Mouse (Mus musculus) olfactory bulb, adult 2 months (tissue): ENCODE results near the gene Zfp787.

Source experiments
- CTCF ChIP-seq: fragments of 200-500 bp; IDR thresholded peaks from 2 replicates; pipeline ENCODE4 v1.5.1; 2012; ENCODE audit warnings: low read depth, mild to moderate bottlenecking, low read length, moderate library complexity; ENCODE audit not compliant: insufficient read depth
- POLR2A ChIP-seq: fragments of 200-500 bp; IDR thresholded peaks from 2 replicates; pipeline ENCODE4 v1.6.1; 2012; ENCODE audit warnings: mild to moderate bottlenecking, low read depth, low read length, moderate library complexity; ENCODE audit not compliant: insufficient read depth

DNA sequence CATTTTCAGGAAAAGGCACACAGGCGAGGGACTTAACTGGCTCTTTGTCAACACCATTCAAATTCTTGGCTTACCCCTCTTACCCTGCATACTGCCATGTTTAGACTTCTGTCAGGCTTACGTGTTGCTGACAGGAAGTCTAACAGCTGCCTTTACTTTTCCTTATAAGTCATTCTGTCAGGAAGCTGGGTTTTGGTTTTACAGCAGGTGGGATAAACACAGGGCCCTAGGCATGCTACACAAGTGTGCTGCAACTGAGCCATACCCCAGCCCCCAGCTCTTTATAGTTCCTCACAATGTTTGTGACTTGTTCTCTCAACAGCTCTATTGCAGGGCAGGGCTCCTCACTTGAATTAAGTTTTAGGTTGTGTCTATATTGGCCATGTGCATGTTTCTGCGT, 16.5 kb downstream of the Zfp787 start:
- no peak for TF ChIP-seq CTCF
- TF ChIP-seq POLR2A: no peak
